Mouse (Mus musculus) lung, embryonic 14.5 days (tissue): ENCODE results near the gene Cilp2. TPM values are rescaled to one million over a fixed set of nuclear protein-coding genes. Genes with fewer than 3 reads are reported as not detected.

Source experiments
- ATAC-seq: fragments of 200-750 bp; cut with Nextera tagmentation; 2 replicates; pipeline ENCODE4 v1.8.0; 2017; ENCODE audit warnings: mild to moderate bottlenecking, moderate TSS enrichment, moderate library complexity; ENCODE audit not compliant: insufficient read depth
- DNase-seq: peaks from one replicate; pipeline ENCODE4 v3.0.0-alpha.2; 2015
- H3K27ac ChIP-seq: fragments of 300-500 bp; sonication (generic); 2 replicates; pipeline ENCODE4 v1.5.1; 2014; ENCODE audit warnings: low read depth, mild to moderate bottlenecking, moderate library complexity
- H3K27me3 ChIP-seq: fragments of 300-500 bp; sonication (generic); 2 replicates; pipeline ENCODE4 v1.6.1; 2014; ENCODE audit warnings: low read length, control low read depth; ENCODE audit not compliant: insufficient read depth
- H3K36me3 ChIP-seq: fragments of 300-500 bp; sonication (generic); 2 replicates; pipeline ENCODE4 v1.6.1; 2014; ENCODE audit warnings: control low read depth; ENCODE audit not compliant: insufficient read depth
- H3K4me1 ChIP-seq: fragments of 300-500 bp; sonication (generic); 2 replicates; pipeline ENCODE4 v1.6.1; 2014; ENCODE audit warnings: antibody characterized with exemption, control low read depth; ENCODE audit not compliant: insufficient read depth
- H3K4me2 ChIP-seq: fragments of 300-500 bp; sonication (generic); 2 replicates; pipeline ENCODE4 v1.6.1; 2014; ENCODE audit warnings: mild to moderate bottlenecking
- H3K4me3 ChIP-seq: fragments of 300-500 bp; sonication (generic); 2 replicates; pipeline ENCODE4 v1.5.1; 2014; ENCODE audit warnings: low read depth, low read length
- H3K9ac ChIP-seq: fragments of 300-500 bp; sonication (generic); 2 replicates; pipeline ENCODE4 v1.6.1; 2014
- H3K9me3 ChIP-seq: fragments of 300-500 bp; sonication (generic); 2 replicates; pipeline ENCODE4 v1.6.1; 2016; ENCODE audit warnings: low read depth, low read length, control low read depth
- CTCF ChIP-seq: IDR thresholded peaks from 2 replicates; pipeline ENCODE4 v1.5.1; 2016; ENCODE audit warnings: antibody characterized with exemption, low read depth
- WGBS: fragments of 180-500 bp; shearing (Covaris S2); extraction: QIAGEN DNeasy Blood & Tissue Kit; methylation state at CpG from one replicate; pipeline ENCODE4 v1.1.7; 2014; 5-methylcytosine and 5-hydroxymethylcytosine counted together
- polyA plus RNA-seq: library from polyadenylated mRNA; unstranded; fragments of >200 nt; fragmentation: Nextera tagmentation; extraction: Ambion mirVana; gene quantifications from 2 replicates; pipeline ENCODE4 v1.2.1, GENCODE M21; 2014

Cilp2 gene
- polyA plus RNA-seq, 1 experiment from 2014 or later: 0.25 TPM

DNA sequence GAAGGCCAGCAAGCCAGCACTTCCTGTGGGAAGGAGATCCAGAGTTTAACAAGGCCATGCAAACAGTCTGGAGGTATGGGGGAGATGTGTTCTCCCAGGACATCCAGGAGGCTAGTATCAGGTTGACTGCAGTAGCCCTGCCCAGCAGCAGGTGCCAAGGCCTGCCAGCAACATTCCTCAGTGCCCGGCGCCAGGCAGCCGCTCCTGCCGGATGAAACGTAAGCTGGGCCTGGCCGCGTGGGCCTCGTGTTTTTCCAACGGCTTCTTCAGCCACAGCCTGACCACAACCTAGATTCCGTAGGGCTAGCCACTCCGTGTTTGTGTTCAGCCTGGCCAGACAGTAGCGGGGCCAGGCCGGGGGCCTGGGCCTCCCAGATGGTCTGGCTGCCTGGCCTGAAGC is 12.8 kb downstream of the Cilp2 start:
- H3K4me2 ChIP-seq: no peak overlapping the region
- no peaks in the 10 kb centered on the region for H3K36me3 ChIP-seq
- H3K4me1 ChIP-seq: no peaks in the 10 kb centered on the region
- DNase-seq (no peak), ATAC-seq (no peak)
- no peaks in the 10 kb centered on the region for H3K9me3 ChIP-seq
- H3K27me3 ChIP-seq: peaks cover 7% of the 10 kb centered on the region
- no peak overlapping the region for H3K27ac ChIP-seq
- TF ChIP-seq CTCF: no peak
- no peak overlapping the region for H3K4me3 ChIP-seq
- WGBS: 72% methylated on average over 13 of the region's 13 CpGs
- H3K9ac ChIP-seq: no peak overlapping the region

DNA sequence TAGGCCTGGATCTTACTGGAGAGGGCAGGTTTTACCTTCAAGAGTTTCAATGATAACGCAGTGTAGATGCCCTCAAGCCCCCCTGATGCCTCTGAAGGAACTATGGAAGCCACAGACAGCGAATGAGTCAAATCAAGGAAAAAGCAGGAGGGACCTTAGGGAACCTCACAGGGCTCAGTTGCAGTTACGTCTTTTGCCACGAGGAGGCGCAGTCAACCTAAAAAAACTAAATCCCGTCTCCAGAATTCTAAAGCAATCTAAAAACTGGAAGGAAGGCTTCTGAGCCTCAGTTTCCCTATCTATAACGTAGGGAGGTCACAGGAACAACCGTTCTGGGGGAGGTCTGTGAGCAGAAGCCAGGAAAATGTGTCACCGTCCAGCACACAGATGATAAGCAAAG is 13.3 kb downstream of the Cilp2 start:
- H3K36me3 ChIP-seq: no peaks in the 10 kb centered on the region
- no peak overlapping the region for H3K27ac ChIP-seq
- H3K4me3 ChIP-seq: no peak overlapping the region
- no peak overlapping the region for H3K4me2 ChIP-seq
- WGBS: 14% methylated on average over 9 of the region's 9 CpGs
- TF ChIP-seq CTCF: peak; percentile 82
- no peaks in the 10 kb centered on the region for H3K4me1 ChIP-seq
- peak; percentile 91 for DNase-seq
- H3K27me3 ChIP-seq: 0 out of 2 replicates have a peak, but pooled peaks cover 2% of the 10 kb centered on the region
- no peak overlapping the region for H3K9ac ChIP-seq
- H3K9me3 ChIP-seq: no peaks in the 10 kb centered on the region
- no peak for ATAC-seq

DNA sequence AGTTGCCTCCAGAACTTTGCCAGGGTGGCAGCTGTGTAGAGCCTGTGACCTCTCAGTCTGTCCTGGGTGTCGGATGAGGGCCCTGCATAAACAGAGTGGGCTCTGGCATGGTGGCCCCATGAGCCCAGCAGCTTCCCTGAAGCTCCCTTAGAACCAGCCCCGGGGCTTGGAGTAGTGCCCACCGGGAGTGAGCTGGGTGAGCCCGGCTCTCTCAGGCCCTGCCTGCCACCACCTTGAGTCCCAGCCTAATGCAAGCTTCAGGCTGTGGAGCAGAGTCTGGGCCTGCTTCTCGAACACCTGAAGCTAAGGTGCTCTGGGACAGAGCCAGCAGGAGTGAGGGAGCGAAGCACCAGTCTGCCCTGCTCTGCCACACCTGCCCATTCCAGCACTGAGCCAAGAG is 16.6 kb downstream of the Cilp2 start:
- Histone ChIP-seq H3K4me3 (no peak overlapping the region), H3K4me1 (no peaks in the 10 kb centered on the region), H3K27me3 (no peaks in the 10 kb centered on the region), H3K36me3 (no peaks in the 10 kb centered on the region), H3K9ac (no peak overlapping the region), H3K9me3 (no peaks in the 10 kb centered on the region), H3K4me2 (no peak overlapping the region), H3K27ac (no peak overlapping the region)
- WGBS: 81% methylated on average over 6 of the region's 6 CpGs
- TF ChIP-seq CTCF: no peak
- DNase-seq (no peak), ATAC-seq (no peak)

DNA sequence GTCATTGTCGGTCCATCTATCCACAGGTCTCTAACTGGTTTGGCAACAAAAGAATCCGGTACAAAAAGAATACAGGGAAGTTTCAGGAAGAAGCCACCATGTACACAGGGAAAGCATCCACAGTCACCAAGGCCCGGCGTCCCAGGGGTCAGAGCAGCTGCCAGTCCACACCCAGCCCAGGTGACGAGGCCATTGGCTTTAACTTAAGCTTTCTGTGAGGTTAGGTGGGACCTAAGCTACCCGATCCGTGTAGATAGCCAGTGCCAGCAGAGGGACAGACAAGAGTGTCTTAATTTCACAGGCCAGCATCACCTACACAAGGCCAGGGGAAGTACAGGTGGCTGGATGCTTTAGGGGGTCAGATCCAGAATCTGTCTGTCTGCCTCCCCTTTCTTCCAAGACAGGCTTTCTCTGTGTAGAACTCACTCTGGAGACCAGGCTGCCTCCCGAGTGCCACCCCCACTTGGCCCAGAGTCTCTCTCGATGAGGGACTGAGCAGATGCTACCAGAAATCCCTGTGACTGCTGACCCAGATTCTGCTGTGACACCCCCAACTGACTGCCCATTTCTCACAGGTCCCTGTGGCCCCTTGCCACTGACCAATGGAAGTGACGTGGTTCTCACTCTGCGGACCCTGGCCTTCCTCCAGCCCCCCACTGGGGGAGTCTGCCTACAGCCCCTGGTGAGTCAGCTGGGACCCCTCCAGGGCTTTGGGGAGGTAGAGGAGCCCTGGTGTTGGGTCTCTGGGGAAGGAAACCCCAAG is 17.3 kb downstream of the Cilp2 start:
- Histone ChIP-seq H3K4me1 (no peaks in the 10 kb centered on the region), H3K9ac (no peak overlapping the region), H3K9me3 (no peaks in the 10 kb centered on the region), H3K27ac (no peak overlapping the region), H3K27me3 (no peaks in the 10 kb centered on the region), H3K36me3 (no peaks in the 10 kb centered on the region), H3K4me3 (no peak overlapping the region), H3K4me2 (no peak overlapping the region)
- no peak for ATAC-seq
- TF ChIP-seq CTCF: no peak
- DNase-seq: no peak
- WGBS: 73% methylated on average over 11 of the region's 11 CpGs

DNA sequence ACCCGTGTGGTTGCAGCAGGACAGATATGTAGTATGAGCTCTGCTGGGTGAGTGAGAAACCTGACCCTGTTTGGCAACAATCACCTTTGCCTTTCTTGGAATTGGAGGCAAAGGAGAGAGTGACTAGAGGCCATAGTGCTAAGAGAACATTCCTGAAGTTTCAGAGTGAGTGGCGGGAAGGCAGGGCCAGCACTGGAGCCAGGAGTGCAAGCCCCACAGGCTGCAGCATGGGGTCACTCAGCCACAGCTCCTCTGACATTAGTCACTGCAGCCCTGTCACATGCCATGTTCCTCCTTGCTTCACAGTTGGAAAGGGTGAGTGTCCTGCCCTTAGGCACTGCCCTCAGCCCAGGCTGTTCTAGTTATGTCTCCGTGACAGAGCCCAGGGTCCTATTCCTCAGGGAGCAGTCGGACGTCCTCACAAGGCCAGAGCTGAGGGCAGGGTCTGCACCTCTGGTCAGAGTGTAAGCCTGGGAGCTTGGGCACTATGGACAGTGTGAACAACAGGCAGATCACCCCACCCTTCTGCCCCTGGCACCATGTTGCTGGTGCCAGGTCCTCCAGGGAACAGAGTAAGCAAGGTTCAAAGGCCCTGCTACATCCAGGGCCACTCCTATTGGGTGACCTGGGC is 19.7 kb downstream of the Cilp2 start:
- no peak overlapping the region for H3K4me3 ChIP-seq
- no peaks in the 10 kb centered on the region for H3K36me3 ChIP-seq
- H3K27me3 ChIP-seq: no peaks in the 10 kb centered on the region
- H3K9me3 ChIP-seq: no peaks in the 10 kb centered on the region
- H3K9ac ChIP-seq: no peak overlapping the region
- H3K4me2 ChIP-seq: no peak overlapping the region
- ATAC-seq: no peak
- no peak for TF ChIP-seq CTCF
- no peaks in the 10 kb centered on the region for H3K4me1 ChIP-seq
- no peak overlapping the region for H3K27ac ChIP-seq
- WGBS: 64% methylated on average over 5 of the region's 5 CpGs
- DNase-seq: no peak

DNA sequence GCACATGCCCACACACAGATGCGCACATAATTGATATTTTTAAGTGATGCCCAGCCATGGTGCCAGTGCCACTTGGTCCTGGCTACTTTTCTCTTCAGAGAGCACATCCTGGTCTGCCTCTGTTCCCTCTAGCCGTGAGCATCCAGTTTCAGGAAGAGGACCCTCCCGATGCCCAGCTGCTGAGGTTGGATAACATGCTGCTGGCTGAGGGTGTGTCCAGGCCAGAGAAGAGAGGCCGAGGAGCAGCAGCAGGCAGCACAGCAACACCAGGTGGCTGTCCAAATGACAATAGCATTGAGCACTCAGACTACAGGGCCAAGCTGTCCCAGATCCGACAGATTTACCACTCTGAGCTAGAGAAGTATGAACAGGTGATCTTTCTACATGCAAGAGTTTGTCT is 23.3 kb downstream of the Cilp2 start:
- Histone ChIP-seq H3K4me2 (no peak overlapping the region), H3K27me3 (no peaks in the 10 kb centered on the region), H3K9ac (no peak overlapping the region), H3K4me1 (no peaks in the 10 kb centered on the region), H3K9me3 (no peaks in the 10 kb centered on the region), H3K4me3 (no peak overlapping the region), H3K36me3 (no peaks in the 10 kb centered on the region), H3K27ac (no peak overlapping the region)
- TF ChIP-seq CTCF: no peak
- DNase-seq (no peak), ATAC-seq (no peak)
- 68% methylated on average over 5 of the region's 5 CpGs for WGBS

DNA sequence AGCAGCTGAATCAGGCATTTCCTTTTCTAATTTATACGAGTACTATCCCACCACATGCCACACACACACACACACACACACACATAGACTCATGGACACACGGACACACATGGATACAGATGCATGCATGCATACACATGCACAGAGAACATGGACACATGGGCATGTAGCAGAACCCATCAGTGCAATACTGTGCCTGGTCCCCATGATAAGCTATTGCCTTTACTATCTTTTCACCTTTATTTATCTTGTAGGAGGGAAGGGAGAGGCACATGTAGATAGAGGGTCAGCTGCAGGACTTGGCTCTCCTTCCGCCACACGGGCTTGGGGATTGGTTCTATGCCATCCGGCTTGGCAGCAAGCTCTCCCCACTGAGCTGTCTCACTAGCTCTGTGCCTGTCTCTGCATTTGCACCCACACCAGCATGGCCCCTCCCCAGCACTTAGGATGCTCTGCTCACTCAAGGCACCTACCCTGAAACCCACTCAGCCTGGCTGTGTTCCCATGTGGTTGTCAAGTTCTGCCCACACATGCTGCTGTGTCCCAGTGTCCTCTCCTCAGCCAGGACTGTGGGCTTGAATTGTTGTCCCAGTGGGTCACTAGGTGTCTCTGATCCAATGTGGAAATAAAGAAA is 24.0 kb downstream of the Cilp2 start:
- no peaks in the 10 kb centered on the region for H3K27me3 ChIP-seq
- ATAC-seq (no peak), DNase-seq (no peak)
- no peak overlapping the region for H3K4me2 ChIP-seq
- no peak for TF ChIP-seq CTCF
- H3K9ac ChIP-seq: no peak overlapping the region
- no peaks in the 10 kb centered on the region for H3K9me3 ChIP-seq
- 78% methylated on average over 5 of the region's 5 CpGs for WGBS
- H3K36me3 ChIP-seq: no peaks in the 10 kb centered on the region
- no peak overlapping the region for H3K4me3 ChIP-seq
- H3K4me1 ChIP-seq: no peaks in the 10 kb centered on the region
- no peak overlapping the region for H3K27ac ChIP-seq
